Mouse (Mus musculus) splenic B cell, adult 2 months (primary cell): ENCODE measurements around the gene Gm4792.

Experiments used
- DNase-seq: peaks from one replicate; pipeline ENCODE4 v3.0.0-alpha.2; 2011; ENCODE audit warnings: low read depth, low spot score
- H3K27me3 ChIP-seq: 2 replicates; pipeline ENCODE4 v1.6.1; 2012; ENCODE audit warnings: mild to moderate bottlenecking, low read length, moderate library complexity, mixed read lengths; ENCODE audit not compliant: control insufficient read depth, poor library complexity, insufficient read depth, severe bottlenecking
- H3K36me3 ChIP-seq: 2 replicates; pipeline ENCODE4 v1.6.1; 2012; ENCODE audit warnings: mild to moderate bottlenecking, low read length, moderate library complexity, mixed read lengths; ENCODE audit not compliant: control insufficient read depth, poor library complexity, insufficient read depth, severe bottlenecking

Gene Gm4792

GRCm38 (mm10) chr10:94265656-94266542, 32.6 kb downstream of the Gm4792 start:
- DNase-seq = no peak
- H3K27me3 ChIP-seq = no peaks in the 10 kb centered on the region
- no peaks in the 10 kb centered on the region for H3K36me3 ChIP-seq

GRCm38 (mm10) chr10:94263211-94263610, 35.3 kb downstream of the Gm4792 start:
- H3K36me3 ChIP-seq = no peaks in the 10 kb centered on the region
- no peaks in the 10 kb centered on the region for H3K27me3 ChIP-seq
- DNase-seq = no peak

DNA sequence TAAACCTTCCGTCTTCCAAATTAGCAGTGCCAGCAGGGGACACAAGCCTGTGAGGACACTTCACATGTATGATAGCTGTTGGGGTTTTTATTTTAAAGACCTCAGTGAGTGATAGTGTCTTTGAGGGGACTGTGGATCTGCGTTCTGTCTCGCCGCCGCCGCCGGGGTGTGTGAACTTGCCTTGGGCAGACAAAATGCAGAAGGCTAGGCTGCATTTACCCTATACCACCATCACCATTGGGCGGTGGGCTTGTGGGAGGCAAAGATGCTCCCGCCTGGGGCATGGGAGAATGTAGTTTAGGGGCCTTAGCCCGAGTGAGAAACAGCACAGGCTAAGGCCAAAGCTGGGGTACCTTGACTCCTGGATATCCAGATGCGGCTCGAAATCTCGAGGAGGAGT, 35.9 kb downstream of the Gm4792 start:
- H3K27me3 ChIP-seq = no peaks in the 10 kb centered on the region
- no peaks in the 10 kb centered on the region for H3K36me3 ChIP-seq
- DNase-seq = no peak

GRCm38 (mm10) chr10:94260544-94260943, 38.0 kb downstream of the Gm4792 start:
- Histone ChIP-seq H3K27me3 (no peaks in the 10 kb centered on the region), H3K36me3 (no peaks in the 10 kb centered on the region)
- DNase-seq = no peak

- Histone ChIP-seq H3K27me3 (no peaks in the 10 kb centered on the region), H3K36me3 (no peaks in the 10 kb centered on the region)
- no peak for DNase-seq
Observed at GRCm38 (mm10) chr10:94256518-94256917, 42.0 kb downstream of the Gm4792 start.

- no peaks in the 10 kb centered on the region for H3K36me3 ChIP-seq
- H3K27me3 ChIP-seq = no peaks in the 10 kb centered on the region
- DNase-seq = no peak
Observed at GRCm38 (mm10) chr10:94255744-94256143, 42.8 kb downstream of the Gm4792 start.

GRCm38 (mm10) chr10:94254766-94255165, 43.7 kb downstream of the Gm4792 start:
- no peaks in the 10 kb centered on the region for H3K27me3 ChIP-seq
- DNase-seq = no peak
- no peaks in the 10 kb centered on the region for H3K36me3 ChIP-seq

DNA sequence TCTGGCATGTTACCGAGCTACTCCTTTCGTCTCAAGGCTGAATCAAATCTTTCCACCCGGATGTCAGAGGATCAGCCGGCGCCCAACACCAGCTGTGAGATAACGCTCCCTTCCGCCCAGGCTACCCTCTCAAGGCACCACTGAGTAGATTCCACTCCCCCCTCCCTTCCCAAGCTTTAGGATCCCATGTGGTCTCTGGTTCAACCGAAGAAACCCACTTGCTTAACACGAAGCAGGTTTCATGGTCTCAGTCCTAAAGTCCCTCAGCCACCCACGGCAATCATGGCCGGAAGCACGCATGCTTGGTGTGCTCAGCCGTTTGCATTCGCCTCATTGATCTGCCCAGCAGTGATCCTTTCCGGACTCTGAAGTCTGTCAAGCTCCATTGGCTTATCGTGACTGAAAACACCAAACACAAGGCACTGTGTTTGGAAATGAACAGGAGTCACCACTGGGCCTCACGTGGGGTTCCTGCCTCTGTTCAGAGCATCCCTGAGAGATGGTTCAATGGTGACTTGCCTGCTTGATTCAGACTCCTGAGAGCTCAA, 45.2 kb downstream of the Gm4792 start:
- DNase-seq = no peak
- no peaks in the 10 kb centered on the region for H3K36me3 ChIP-seq
- no peaks in the 10 kb centered on the region for H3K27me3 ChIP-seq

DNA sequence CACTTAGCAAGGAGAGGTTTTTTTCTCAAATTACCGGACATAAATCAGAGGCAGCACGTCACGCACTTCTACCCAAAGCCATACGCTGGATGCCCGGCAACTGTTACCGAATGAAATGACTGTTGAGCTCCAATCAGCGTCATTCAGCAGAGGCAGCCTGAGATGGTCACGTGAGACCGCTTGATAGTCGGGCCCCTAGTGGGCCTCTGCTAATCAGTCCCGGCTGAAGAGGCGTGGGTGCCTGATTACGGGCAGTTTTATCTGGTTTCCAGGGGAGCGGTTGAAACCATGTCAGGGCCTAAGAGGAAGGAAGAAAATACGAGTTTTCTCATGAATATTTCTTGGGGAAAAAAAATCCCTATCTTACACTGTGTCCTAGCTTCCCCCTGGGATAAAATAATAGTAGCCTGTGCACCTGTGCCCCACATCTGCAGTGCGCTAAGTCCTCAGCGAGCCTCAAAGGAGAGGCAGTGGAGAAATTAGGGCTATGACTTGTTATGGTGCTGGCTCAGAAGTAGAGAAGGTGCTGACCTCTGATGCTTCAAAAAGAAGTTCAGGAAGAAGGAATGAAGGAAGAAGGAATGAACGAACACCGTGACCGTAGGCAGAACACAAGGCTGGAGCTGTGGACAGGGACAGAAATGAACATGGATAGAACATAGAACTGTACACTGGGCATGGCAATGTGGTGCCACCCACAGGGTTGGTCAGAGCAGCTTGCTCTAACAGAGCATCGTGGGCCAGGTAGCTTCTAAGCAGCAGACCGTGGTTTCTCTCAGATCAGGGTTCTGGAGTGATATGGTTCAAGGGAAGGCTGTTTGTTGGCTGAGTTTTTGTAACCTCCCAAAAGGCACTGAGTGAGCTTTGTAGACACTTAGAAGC, 48.7 kb downstream of the Gm4792 start:
- DNase-seq = no peak
- no peaks in the 10 kb centered on the region for H3K36me3 ChIP-seq

DNA sequence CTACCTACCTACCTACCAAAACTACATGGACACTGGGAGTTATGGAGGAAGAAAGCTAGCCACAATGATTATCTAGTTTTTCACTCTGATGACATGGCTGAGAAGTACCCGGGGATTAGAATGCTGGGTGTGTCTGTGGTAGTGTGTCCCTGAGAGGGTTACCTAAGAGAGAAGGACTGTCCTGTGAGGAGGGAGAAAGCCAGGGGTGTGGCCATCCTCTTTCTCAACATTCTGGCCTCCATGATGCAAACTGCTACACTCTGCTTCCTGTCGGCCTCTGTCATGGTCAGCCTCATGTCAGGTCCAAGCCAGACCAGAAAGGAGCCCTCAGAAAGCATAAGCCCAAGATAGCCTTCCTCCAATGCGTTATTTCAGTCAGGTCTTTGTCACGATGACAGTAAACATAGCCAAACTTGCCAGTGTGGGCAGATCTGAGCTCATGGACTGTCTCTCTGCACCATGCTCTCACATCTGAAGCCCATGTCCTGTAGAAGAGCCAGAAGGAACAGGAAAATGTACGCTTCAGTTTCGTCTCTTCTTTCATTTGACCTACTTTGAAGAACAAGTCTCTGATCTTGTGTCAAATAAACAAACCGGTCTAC, 50.7 kb downstream of the Gm4792 start:
- Histone ChIP-seq H3K36me3 (no peaks in the 10 kb centered on the region), H3K27me3 (no peaks in the 10 kb centered on the region)
- no peak for DNase-seq

More for the DNA sequence above, 48.7 kb downstream of the Gm4792 start:
- H3K27me3 ChIP-seq = no peaks in the 10 kb centered on the region
